Mouse (Mus musculus): Measurements from ENCODE around the gene Sirpb1b. TPM values are rescaled to one million over a fixed set of nuclear protein-coding genes. Genes with fewer than 3 reads are reported as not detected.

The Sirpb1b gene
- 0.45 TPM in 1 of 4 replicates, not detected in the others for total RNA-seq (2023; ENCODE audit: inconsistent age)

GRCm38 (mm10) chr3:15574887-15575286, at the start of gene Sirpb1b:
Gene Sirpb1b (minus strand): TSS chr3:15575065.

Other genes starting within 250 kb of the Sirpb1b start
- gene Gm9733, start 242.8 kb downstream of the Sirpb1b start, total RNA-seq (2023; ENCODE audit: inconsistent age), result not detected in 4 replicates
- gene Sirpb1a, start 148.5 kb downstream of the Sirpb1b start, total RNA-seq (2023; ENCODE audit: inconsistent age), result not detected in 4 replicates